Mouse (Mus musculus): ENCODE measurements around the gene Dchs1.

GRCm38 (mm10) chr7:105747776-105748175 is 39.7 kb downstream of the Dchs1 start:
- TF ChIP-seq CTCF (IDR thresholded peaks at IDR 0.05; ENCODE audit: control insufficient read depth, insufficient read depth, insufficient replicate concordance, low read depth, low read length) (no peak), POLR2A (IDR thresholded peaks at IDR 0.05; ENCODE audit: control insufficient read depth, low read depth, low read length) (no peak)
